Mouse (Mus musculus) testis, postnatal 14 days (tissue): ENCODE data around the gene Polrmt.

Source experiments
- DNase-seq: peaks from one replicate; pipeline ENCODE4 v3.0.0; 2021; ENCODE audit warnings: low spot score

Polrmt gene

GRCm38 (mm10) chr10:79745898-79746773, at the start of gene Polrmt:
Gene Polrmt (minus strand): TSS chr10:79746581.
- peak; percentile 98 for DNase-seq

- DNase-seq: no peak
Observed at GRCm38 (mm10) chr10:79795905-79796304, 49.5 kb upstream of the Polrmt start.

GRCm38 (mm10) chr10:79794491-79794931, 48.1 kb upstream of the Polrmt start:
- peak; percentile 80 for DNase-seq

- no peak for DNase-seq
Observed at GRCm38 (mm10) chr10:79793738-79794490, 47.5 kb upstream of the Polrmt start.

GRCm38 (mm10) chr10:79793051-79793737, 46.8 kb upstream of the Polrmt start, which contains the start of gene Palm:
Gene Palm (plus strand): TSS chr10:79793572.
- peak; percentile 54 for DNase-seq

- DNase-seq: no peak
Observed at GRCm38 (mm10) chr10:79792339-79793040, 46.1 kb upstream of the Polrmt start.

- no peak for DNase-seq
Observed at GRCm38 (mm10) chr10:79790861-79791260, 44.5 kb upstream of the Polrmt start, which contains the start of gene Prss57. Gene Prss57 (minus strand): TSS chr10:79790961.

- no peak for DNase-seq
Observed at GRCm38 (mm10) chr10:79789581-79789980, 43.2 kb upstream of the Polrmt start.

- no peak for DNase-seq
Observed at GRCm38 (mm10) chr10:79788386-79789158, 42.2 kb upstream of the Polrmt start.

- DNase-seq: peak; percentile 68
Observed at GRCm38 (mm10) chr10:79783920-79784800, 37.8 kb upstream of the Polrmt start.

- no peak for DNase-seq
Observed at GRCm38 (mm10) chr10:79783050-79783449, 36.7 kb upstream of the Polrmt start.

GRCm38 (mm10) chr10:79781956-79782355, 35.6 kb upstream of the Polrmt start:
- no peak for DNase-seq

GRCm38 (mm10) chr10:79781139-79781538, 34.8 kb upstream of the Polrmt start:
- no peak for DNase-seq

- DNase-seq: no peak
Observed at GRCm38 (mm10) chr10:79780664-79781015, 34.3 kb upstream of the Polrmt start.

- DNase-seq: peak; percentile 97
Observed at GRCm38 (mm10) chr10:79779784-79780663, 33.6 kb upstream of the Polrmt start.

- no peak for DNase-seq
Observed at GRCm38 (mm10) chr10:79779193-79779592, 32.8 kb upstream of the Polrmt start.

- peak; percentile 53 for DNase-seq
Observed at GRCm38 (mm10) chr10:79778006-79778405, 31.6 kb upstream of the Polrmt start.

GRCm38 (mm10) chr10:79777103-79777531, 30.7 kb upstream of the Polrmt start, which contains the start of gene Fstl3:
Gene Fstl3 (plus strand): TSS chr10:79777272.
- no peak for DNase-seq
